Mouse (Mus musculus) skeletal muscle tissue, adult 2 months (tissue): ENCODE data around the gene Atp6v0d1.
"Not testable (repeated sequence)": the region's sequence is repeated elsewhere in the genome, so short reads cannot be mapped to it uniquely, and the experiment has no call there.

Experiments used
- DNase-seq: peaks from one replicate; pipeline ENCODE4 v3.0.0-alpha.2; 2012; ENCODE audit warnings: low read depth, low spot score

Atp6v0d1 gene

GRCm38 (mm10) chr8:105574741-105575140 lies 8.9 kb upstream of the Atp6v0d1 start:
- DNase-seq, result no peak

- DNase-seq, result peak; percentile 56
Measured at GRCm38 (mm10) chr8:105573427-105573826, 7.6 kb upstream of the Atp6v0d1 start.

- no peak for DNase-seq
Measured at GRCm38 (mm10) chr8:105571810-105572209, 6.0 kb upstream of the Atp6v0d1 start.

- DNase-seq, result no peak
Measured at GRCm38 (mm10) chr8:105566703-105567595, 1.1 kb upstream of the Atp6v0d1 start.

GRCm38 (mm10) chr8:105565401-105565881 lies 406 bp downstream of the Atp6v0d1 start:
- peak; percentile 29 for DNase-seq

GRCm38 (mm10) chr8:105564573-105565229 lies 1.1 kb downstream of the Atp6v0d1 start:
- DNase-seq, result not testable (repeated sequence)

GRCm38 (mm10) chr8:105563871-105564270 lies 2.0 kb downstream of the Atp6v0d1 start:
- no peak for DNase-seq

GRCm38 (mm10) chr8:105562863-105563262 lies 3.0 kb downstream of the Atp6v0d1 start:
- no peak for DNase-seq

- DNase-seq, result no peak
Measured at GRCm38 (mm10) chr8:105555230-105555629, 10.6 kb downstream of the Atp6v0d1 start.

- DNase-seq, result peak; percentile 73
Measured at GRCm38 (mm10) chr8:105554087-105554486, 11.8 kb downstream of the Atp6v0d1 start.

- no peak for DNase-seq
Measured at GRCm38 (mm10) chr8:105552824-105553223, 13.0 kb downstream of the Atp6v0d1 start.

GRCm38 (mm10) chr8:105552032-105552431 lies 13.8 kb downstream of the Atp6v0d1 start:
- DNase-seq, result no peak

GRCm38 (mm10) chr8:105550083-105550482 lies 15.8 kb downstream of the Atp6v0d1 start:
- no peak for DNase-seq

- no peak for DNase-seq
Measured at GRCm38 (mm10) chr8:105549506-105549905, 16.3 kb downstream of the Atp6v0d1 start.

GRCm38 (mm10) chr8:105546384-105547350 lies 19.2 kb downstream of the Atp6v0d1 start:
- DNase-seq, result peak; percentile 78

GRCm38 (mm10) chr8:105545249-105545648 lies 20.6 kb downstream of the Atp6v0d1 start:
- no peak for DNase-seq

- DNase-seq, result peak; percentile 57
Measured at GRCm38 (mm10) chr8:105544544-105545205, 21.2 kb downstream of the Atp6v0d1 start.

- no peak for DNase-seq
Measured at GRCm38 (mm10) chr8:105543703-105544102, 22.1 kb downstream of the Atp6v0d1 start.

GRCm38 (mm10) chr8:105542808-105543207 lies 23.0 kb downstream of the Atp6v0d1 start:
- no peak for DNase-seq

- DNase-seq, result no peak
Measured at GRCm38 (mm10) chr8:105542032-105542656, 23.7 kb downstream of the Atp6v0d1 start.
